ENCODE assay signal across 8 mouse cellular contexts in genomic region chr5:24686176-24686575, GRCm38 (mm10). TPM values are rescaled to one million over a fixed set of nuclear protein-coding genes. Genes with fewer than 3 reads are reported as not detected.
DNase-seq lines count a peak whose midpoint lies in the region; ATAC-seq and TF ChIP-seq lines count a peak whose summit lies in the region.

No protein-coding gene starts in this region.

- WGBS in spleen, adult 2 months, result under 1% methylated on average over 15 of the region's 15 CpGs
- WGBS in heart, embryonic 16.5 days, result 0% methylated on average over 15 of the region's 15 CpGs
- 0% methylated on average over 15 of the region's 15 CpGs for WGBS in lung, postnatal 0 days

- H3K36me3 ChIP-seq in spleen, adult 2 months (ENCODE audit: control insufficient read depth, insufficient read depth, low read length), result peaks cover 12% of the 10 kb centered on the region; the same call in 1 of the 2 replicates
- H3K36me3 ChIP-seq in heart, embryonic 16.5 days (ENCODE audit: control insufficient read depth, insufficient read depth), result peaks cover 12% of the 10 kb centered on the region
- 0 out of 2 replicates have a peak, but pooled peaks cover 5% of the 10 kb centered on the region for H3K36me3 ChIP-seq in lung, postnatal 0 days (ENCODE audit: insufficient read depth, low read length)

- no peak for TF ChIP-seq CTCF in spleen, adult 2 months (IDR thresholded peaks at IDR 0.05; ENCODE audit: extremely low read depth, insufficient read depth, insufficient read length, insufficient replicate concordance)
- no peak for TF ChIP-seq CTCF in lung, postnatal 0 days (IDR thresholded peaks at IDR 0.05)

- H3K9ac ChIP-seq in heart, embryonic 16.5 days (ENCODE audit: low read length), result peak overlapping the region; percentile 92
- peak overlapping the region; percentile 68 for H3K9ac ChIP-seq in lung, postnatal 0 days (replicated peaks; ENCODE audit: low read depth)

- peak overlapping the region; percentile 90 for H3K27ac ChIP-seq in spleen, adult 2 months (ENCODE audit: insufficient read depth, low read length)
- H3K27ac ChIP-seq in heart, embryonic 16.5 days (ENCODE audit: low read length), result peak overlapping the region; percentile 99
- peak overlapping the region; percentile 95 for H3K27ac ChIP-seq in lung, postnatal 0 days (ENCODE audit: low read length)

- TF ChIP-seq EP300 in lung, postnatal 0 days (IDR thresholded peaks at IDR 0.05), result peak; percentile 43

- no peaks in the 10 kb centered on the region for H3K9me3 ChIP-seq in heart, embryonic 16.5 days (replicated peaks; ENCODE audit: control insufficient read depth, low read length)
- no peaks in the 10 kb centered on the region for H3K9me3 ChIP-seq in lung, postnatal 0 days (ENCODE audit: low read length)

- no peaks in the 10 kb centered on the region for H3K27me3 ChIP-seq in spleen, adult 2 months (ENCODE audit: control insufficient read depth, insufficient read depth, low read length)
- H3K27me3 ChIP-seq in heart, embryonic 16.5 days (ENCODE audit: control insufficient read depth, insufficient read depth, low read length), result no peaks in the 10 kb centered on the region
- no peaks in the 10 kb centered on the region for H3K27me3 ChIP-seq in lung, postnatal 0 days (replicated peaks; ENCODE audit: insufficient read depth, low read length)

- no peak for ATAC-seq in heart, embryonic 16.5 days (replicated peaks; ENCODE audit: extremely low read depth, insufficient read depth, low FRiP score)
- ATAC-seq in lung, postnatal 0 days, result peak; percentile 1

- H3K4me1 ChIP-seq in spleen, adult 2 months (ENCODE audit: control insufficient read depth, insufficient read depth, insufficient read length), result peaks cover 7% of the 10 kb centered on the region; the same call in 1 of the 2 replicates
- H3K4me1 ChIP-seq in heart, embryonic 16.5 days (ENCODE audit: control insufficient read depth, insufficient read depth, low read length), result peaks cover 17% of the 10 kb centered on the region
- H3K4me1 ChIP-seq in lung, postnatal 0 days (ENCODE audit: insufficient read depth, low read depth, low read length), result peaks cover 3% of the 10 kb centered on the region; the same call in 1 of the 2 replicates

- TF ChIP-seq POLR2A in spleen, adult 2 months (IDR thresholded peaks at IDR 0.05; ENCODE audit: low read depth, low read length), result no peak; the same call in 1 of the 2 replicates

- H3K4me2 ChIP-seq in heart, embryonic 16.5 days (ENCODE audit: low read depth, low read length), result peak overlapping the region; percentile 74
- H3K4me2 ChIP-seq in lung, postnatal 0 days (replicated peaks; ENCODE audit: low read depth, low read length), result peak overlapping the region; percentile 58

- DNase-seq in spleen, adult 2 months (ENCODE audit: low read depth in 1 of 2, low spot score in 2 of 2), result peak in 1 of 2 experiments; percentile 78
- no peak for DNase-seq in spleen, postnatal 10 days (ENCODE audit: low spot score in 2 of 2)
- peak; percentile 18 for DNase-seq in brain, embryonic 18.5 days (ENCODE audit: low read depth, low spot score)
- peak; percentile 86 for DNase-seq in lung, postnatal 0 days (ENCODE audit: low spot score)
- no peak for DNase-seq in adrenal gland, postnatal 36 days
- no peak for DNase-seq in adrenal gland, postnatal 4 days (ENCODE audit: low spot score in 2 of 2)
- DNase-seq in thymus, postnatal 10 days (ENCODE audit: low spot score in 2 of 2), result no peak

- peak overlapping the region; percentile 91 for H3K4me3 ChIP-seq in spleen, adult 2 months (ENCODE audit: extremely low read depth, insufficient read depth, insufficient read length)
- peak overlapping the region; percentile 98 for H3K4me3 ChIP-seq in heart, embryonic 16.5 days (ENCODE audit: low read length)
- H3K4me3 ChIP-seq in lung, postnatal 0 days (ENCODE audit: low read depth, low read length), result peak overlapping the region; percentile 89

RNA-seq across cellular contexts. Expression of gene Nub1, which starts 0.8 kb away (rescaled TPM):
- 33.8 and 48.8 TPM in 2 replicates for polyA plus RNA-seq in spleen, adult 2 months (2012; rRNA removed)
- polyA plus RNA-seq in heart, embryonic 16.5 days (2015; fragmentation: Nextera tagmentation; extraction: Ambion mirVana), result 25.8 and 27.1 TPM in 2 replicates
- 33.0 and 34.5 TPM in 2 replicates for polyA plus RNA-seq in lung, postnatal 0 days (2015; fragmentation: Nextera tagmentation; extraction: Ambion mirVana)
- total RNA-seq in adrenal gland, postnatal 36 days (2021), result 10 to 100 TPM; 55.6 to 69.4 TPM
- 10 to 100 TPM; 59.7 to 61.7 TPM for total RNA-seq in adrenal gland, postnatal 4 days (2021)

RNA-seq across cellular contexts. Expression of gene Wdr86, which starts 44.4 kb away (rescaled TPM):
- polyA plus RNA-seq in spleen, adult 2 months (2012; rRNA removed), result 6.2 and 6.5 TPM in 2 replicates
- 4.2 and 7.0 TPM in 2 replicates for polyA plus RNA-seq in heart, embryonic 16.5 days (2015; fragmentation: Nextera tagmentation; extraction: Ambion mirVana)
- polyA plus RNA-seq in lung, postnatal 0 days (2015; fragmentation: Nextera tagmentation; extraction: Ambion mirVana), result 11.0 and 12.5 TPM in 2 replicates
- 1 to 10 TPM; 1.1 to 3.3 TPM for total RNA-seq in adrenal gland, postnatal 36 days (2021)
- total RNA-seq in adrenal gland, postnatal 4 days (2021), result 1 to 10 TPM; 6.2 to 9.6 TPM

Comparison
In these comparisons a context has a peak if more than half of its experiments do, and no peak if none do; other contexts are left out.
1. DNase-seq: peak in brain, embryonic 18.5 days (single experiment) and lung, postnatal 0 days (single experiment); none in spleen, postnatal 10 days (0 of 2), adrenal gland, postnatal 36 days (0 of 2), adrenal gland, postnatal 4 days (0 of 2) and thymus, postnatal 10 days (0 of 2).
2. Peak in every context shown above with its lines, with median percentiles within 50 percentile points of each other: H3K27ac ChIP-seq and H3K4me3 ChIP-seq.